Mouse (Mus musculus) bone marrow, adult 2 months (tissue): ENCODE results near the gene Trp53i11.

Experiments
- CTCF ChIP-seq: fragments of 200-500 bp; IDR thresholded peaks from 2 replicates; pipeline ENCODE4 v1.5.1; 2011; ENCODE audit warnings: low read length, control low read depth; ENCODE audit not compliant: control insufficient read depth, insufficient read depth
- POLR2A ChIP-seq: fragments of 200-500 bp; IDR thresholded peaks from 2 replicates; pipeline ENCODE4 v1.6.1; 2011; ENCODE audit warnings: low read depth, mild to moderate bottlenecking, control low read depth, low read length, borderline replicate concordance; ENCODE audit not compliant: control insufficient read depth

- TF ChIP-seq POLR2A (no peak), CTCF (no peak)
Measured at GRCm38 (mm10) chr2:93218353-93218990, 31.1 kb downstream of the Trp53i11 start.
